Mouse (Mus musculus) hindbrain, embryonic 14.5 days (tissue): ENCODE results near the gene Ephb1. TPM values are rescaled to one million over a fixed set of nuclear protein-coding genes. Genes with fewer than 3 reads are reported as not detected.

Experiments used
- ATAC-seq: fragments of 200-750 bp; cut with Nextera tagmentation; 2 replicates; pipeline ENCODE4 v1.8.0; 2017; ENCODE audit warnings: moderate number of reproducible peaks, mild to moderate bottlenecking, moderate TSS enrichment, moderate library complexity; ENCODE audit not compliant: low FRiP score
- DNase-seq: peaks from one replicate; pipeline ENCODE4 v3.0.0-alpha.2; 2015; ENCODE audit warnings: low spot score
- H3K27ac ChIP-seq: fragments of 300-500 bp; sonication (generic); 2 replicates; pipeline ENCODE4 v1.5.1; 2014; ENCODE audit warnings: mild to moderate bottlenecking, moderate library complexity
- H3K27me3 ChIP-seq: fragments of 300-500 bp; sonication (generic); 2 replicates; pipeline ENCODE4 v1.6.1; 2014; ENCODE audit warnings: mild to moderate bottlenecking, low read length, mixed read lengths; ENCODE audit not compliant: control insufficient read depth, insufficient read depth
- H3K36me3 ChIP-seq: fragments of 300-500 bp; sonication (generic); replicated peaks from 2 replicates; pipeline ENCODE4 v1.6.1; 2014; ENCODE audit not compliant: control insufficient read depth, insufficient read depth
- H3K4me1 ChIP-seq: fragments of 300-500 bp; sonication (generic); replicated peaks from 2 replicates; pipeline ENCODE4 v1.6.1; 2014; ENCODE audit warnings: antibody characterized with exemption, low read length, mixed read lengths; ENCODE audit not compliant: control insufficient read depth, insufficient read depth
- H3K4me2 ChIP-seq: fragments of 300-500 bp; sonication (generic); replicated peaks from 2 replicates; pipeline ENCODE4 v1.6.1; 2014; ENCODE audit warnings: mild to moderate bottlenecking, moderate library complexity
- H3K4me3 ChIP-seq: fragments of 300-500 bp; sonication (generic); replicated peaks from 2 replicates; pipeline ENCODE4 v1.5.1; 2014; ENCODE audit warnings: mild to moderate bottlenecking, low read length
- H3K9ac ChIP-seq: fragments of 300-500 bp; sonication (generic); 2 replicates; pipeline ENCODE4 v1.6.1; 2014
- H3K9me3 ChIP-seq: fragments of 300-500 bp; sonication (generic); 2 replicates; pipeline ENCODE4 v1.6.1; 2016; ENCODE audit warnings: low read length; ENCODE audit not compliant: control insufficient read depth
- WGBS: fragments of 180-500 bp; shearing (Covaris S2); extraction: QIAGEN DNeasy Blood & Tissue Kit; methylation state at CpG from one replicate; pipeline ENCODE4 v1.1.7; 2014; 5-methylcytosine and 5-hydroxymethylcytosine counted together
- polyA plus RNA-seq: library from polyadenylated mRNA; unstranded; fragments of >200 nt; fragmentation: Nextera tagmentation; extraction: Ambion mirVana; gene quantifications from 2 replicates; pipeline ENCODE4 v1.2.1, GENCODE M21; 2014

The Ephb1 gene
- polyA plus RNA-seq, 1 experiment from 2014 or later: 52.2 TPM

- ATAC-seq: no peak
- Histone ChIP-seq H3K4me3 (no peak overlapping the region), H3K27ac (no peak overlapping the region), H3K27me3 (no peaks in the 10 kb centered on the region), H3K9me3 (no peaks in the 10 kb centered on the region), H3K9ac (no peak overlapping the region), H3K4me1 (peaks cover 16% of the 10 kb centered on the region), H3K4me2 (no peak overlapping the region), H3K36me3 (no peaks in the 10 kb centered on the region)
- no peak for DNase-seq
- WGBS: 48% methylated on average over 3 of the region's 3 CpGs
These were observed 228.0 kb downstream of the Ephb1 start for GRCm38 (mm10) chr9:102126510-102126909.

- Histone ChIP-seq H3K36me3 (no peaks in the 10 kb centered on the region), H3K4me2 (no peak overlapping the region), H3K4me1 (peaks cover 16% of the 10 kb centered on the region), H3K27ac (no peak overlapping the region), H3K27me3 (no peaks in the 10 kb centered on the region), H3K9me3 (no peaks in the 10 kb centered on the region), H3K9ac (no peak overlapping the region), H3K4me3 (no peak overlapping the region)
- no peak for ATAC-seq
- no peak for DNase-seq
- 46% methylated on average over 4 of the region's 4 CpGs for WGBS
These were observed 231.5 kb downstream of the Ephb1 start for GRCm38 (mm10) chr9:102122880-102123453.

DNA sequence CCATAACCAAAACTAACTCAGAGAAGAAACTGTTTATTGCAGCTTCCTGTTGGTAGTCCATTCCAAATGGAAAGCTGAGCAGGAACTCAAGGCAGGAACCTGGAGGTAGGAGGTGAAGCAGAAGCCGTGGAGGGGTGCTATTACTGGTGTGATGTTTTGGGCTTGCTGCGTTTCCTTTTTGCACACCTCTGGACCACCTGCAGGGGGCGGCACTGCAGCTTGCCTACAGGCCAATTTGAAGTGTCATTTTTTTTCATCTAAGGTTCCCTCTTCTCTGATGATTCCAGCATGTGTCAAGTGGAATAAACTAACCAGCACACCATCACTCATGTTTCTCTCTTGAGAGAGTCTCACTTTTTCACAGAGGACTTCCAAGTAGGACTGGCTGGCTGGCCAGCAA, 235.1 kb downstream of the Ephb1 start:
- H3K27me3 ChIP-seq: no peaks in the 10 kb centered on the region
- no peak overlapping the region for H3K9ac ChIP-seq
- H3K9me3 ChIP-seq: no peaks in the 10 kb centered on the region
- no peak overlapping the region for H3K4me2 ChIP-seq
- ATAC-seq: no peak
- H3K4me3 ChIP-seq: no peak overlapping the region
- 88% methylated on average over 3 of the region's 3 CpGs for WGBS
- DNase-seq: no peak
- H3K27ac ChIP-seq: no peak overlapping the region
- no peaks in the 10 kb centered on the region for H3K36me3 ChIP-seq
- H3K4me1 ChIP-seq: no peaks in the 10 kb centered on the region

DNA sequence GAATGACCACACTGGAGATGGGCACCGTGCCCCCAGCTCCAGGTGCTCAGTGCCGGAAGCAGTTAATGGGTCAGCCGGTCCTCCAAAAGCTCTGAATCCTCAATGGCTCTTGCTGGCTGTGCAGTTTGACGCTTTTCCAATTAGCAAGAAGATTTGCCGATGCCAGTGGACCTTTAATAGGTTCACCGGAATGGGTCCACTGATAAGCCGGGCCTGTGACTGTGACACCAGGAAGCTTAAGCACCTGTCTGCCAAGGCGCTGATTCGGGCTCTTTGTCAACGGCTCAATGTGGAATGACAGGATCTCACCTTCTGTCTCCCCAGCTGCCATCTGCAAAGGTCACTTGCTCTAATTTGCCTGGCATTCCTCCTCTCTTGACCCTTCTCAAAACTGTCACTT, 239.2 kb downstream of the Ephb1 start:
- no peak for ATAC-seq
- Histone ChIP-seq H3K4me1 (no peaks in the 10 kb centered on the region), H3K27me3 (no peaks in the 10 kb centered on the region), H3K9ac (no peak overlapping the region), H3K4me3 (no peak overlapping the region), H3K9me3 (no peaks in the 10 kb centered on the region), H3K27ac (no peak overlapping the region), H3K4me2 (no peak overlapping the region), H3K36me3 (no peaks in the 10 kb centered on the region)
- DNase-seq: no peak
- WGBS: 85% methylated on average over 10 of the region's 10 CpGs

DNA sequence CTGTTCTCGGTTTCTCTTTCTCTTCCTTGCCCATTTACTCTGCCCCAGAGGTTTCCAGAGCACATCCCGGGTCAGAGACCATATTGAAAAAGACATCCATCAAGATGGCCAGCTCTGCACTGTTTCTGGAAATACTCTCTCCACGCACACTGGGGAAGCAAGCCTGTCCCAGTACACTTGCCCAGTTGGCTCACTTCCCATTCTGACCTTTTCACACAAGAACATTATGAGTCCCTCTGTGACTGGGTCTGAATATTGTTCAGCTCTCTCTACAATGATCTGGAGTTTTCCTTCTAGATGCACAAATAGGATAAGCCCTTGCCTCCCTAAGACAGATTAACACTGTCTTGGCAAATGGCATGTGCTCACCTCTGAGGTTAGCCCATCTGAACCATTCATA, 243.0 kb downstream of the Ephb1 start:
- Histone ChIP-seq H3K4me1 (peaks cover 5% of the 10 kb centered on the region; the same call in 1 of the 2 replicates), H3K9ac (no peak overlapping the region), H3K27me3 (no peaks in the 10 kb centered on the region), H3K4me3 (no peak overlapping the region), H3K36me3 (no peaks in the 10 kb centered on the region), H3K27ac (no peak overlapping the region), H3K9me3 (no peaks in the 10 kb centered on the region), H3K4me2 (no peak overlapping the region)
- DNase-seq: no peak
- no peak for ATAC-seq
- 53% methylated on average over 3 of the region's 3 CpGs for WGBS

- H3K4me1 ChIP-seq: peaks cover 5% of the 10 kb centered on the region; the same call in 1 of the 2 replicates
- H3K27ac ChIP-seq: no peak overlapping the region
- no peak overlapping the region for H3K4me2 ChIP-seq
- no peak overlapping the region for H3K4me3 ChIP-seq
- no peak overlapping the region for H3K9ac ChIP-seq
- no peaks in the 10 kb centered on the region for H3K27me3 ChIP-seq
- no peaks in the 10 kb centered on the region for H3K36me3 ChIP-seq
- no peak for ATAC-seq
- no peak for DNase-seq
- no peaks in the 10 kb centered on the region for H3K9me3 ChIP-seq
- 48% methylated on average over 3 of the region's 3 CpGs for whole genome bisulfite sequencing
These were observed 246.5 kb downstream of the Ephb1 start for GRCm38 (mm10) chr9:102107978-102108377.

- WGBS: 33% methylated on average over 2 of the region's 2 CpGs
- H3K4me2 ChIP-seq: no peak overlapping the region
- no peak overlapping the region for H3K9ac ChIP-seq
- H3K36me3 ChIP-seq: no peaks in the 10 kb centered on the region
- H3K27me3 ChIP-seq: no peaks in the 10 kb centered on the region
- no peak for DNase-seq
- ATAC-seq: peak; percentile 17; the same call in 1 of the 2 replicates
- no peak overlapping the region for H3K4me3 ChIP-seq
- no peak overlapping the region for H3K27ac ChIP-seq
- peaks cover 5% of the 10 kb centered on the region; the same call in 1 of the 2 replicates for H3K4me1 ChIP-seq
- no peaks in the 10 kb centered on the region for H3K9me3 ChIP-seq
These were observed 247.3 kb downstream of the Ephb1 start for GRCm38 (mm10) chr9:102107213-102107612.

GRCm38 (mm10) chr9:102096825-102097224, 257.7 kb downstream of the Ephb1 start:
- DNase-seq: no peak

GRCm38 (mm10) chr9:102088598-102088997, 265.9 kb downstream of the Ephb1 start:
- no peaks in the 10 kb centered on the region for H3K9me3 ChIP-seq
- no peak overlapping the region for H3K9ac ChIP-seq
- no peaks in the 10 kb centered on the region for H3K36me3 ChIP-seq
- no peak overlapping the region for H3K27ac ChIP-seq
- H3K4me3 ChIP-seq: no peak overlapping the region
- WGBS: 91% methylated on average over 5 of the region's 5 CpGs
- H3K4me1 ChIP-seq: 0 out of 2 replicates have a peak, but pooled peaks cover 20% of the 10 kb centered on the region
- DNase-seq (no peak), ATAC-seq (no peak)
- H3K4me2 ChIP-seq: no peak overlapping the region
- no peaks in the 10 kb centered on the region for H3K27me3 ChIP-seq

More at GRCm38 (mm10) chr9:102096825-102097224, 257.7 kb downstream of the Ephb1 start:
- H3K36me3 ChIP-seq: no peaks in the 10 kb centered on the region
- ATAC-seq: no peak
- no peak overlapping the region for H3K4me2 ChIP-seq
- WGBS: 20% methylated on average over 7 of the region's 7 CpGs
- H3K4me1 ChIP-seq: 0 out of 2 replicates have a peak, but pooled peaks cover 6% of the 10 kb centered on the region
- H3K9me3 ChIP-seq: no peaks in the 10 kb centered on the region
- H3K27me3 ChIP-seq: no peaks in the 10 kb centered on the region
- H3K27ac ChIP-seq: no peak overlapping the region
- H3K4me3 ChIP-seq: no peak overlapping the region
- H3K9ac ChIP-seq: no peak overlapping the region
